ENCODE assay signal across 9 mouse cellular contexts in genomic region chr1:35879388-35880093, GRCm38 (mm10).
A peak's percentile ranks its signal among the peaks of the same experiment; 100 is the strongest.
DNase-seq lines count a peak whose midpoint lies in the region; ATAC-seq lines count a peak whose summit lies in the region.
"Had no signal": no experiment of that assay in that cellular context is flagged by ENCODE, and none has a peak within 500 bp of the region (broad histone marks: within the 10 kb centered on the region; RNA-seq: fewer than 3 reads in every experiment).

No protein-coding gene starts in this region.

- peak overlapping the region; percentile 88 for H3K27ac ChIP-seq in heart, embryonic 15.5 days
- no peak overlapping the region for H3K27ac ChIP-seq in hindbrain, embryonic 10.5 days
- H3K27ac ChIP-seq: liver, embryonic 13.5 days had no signal

- peak overlapping the region; percentile 48 for H3K4me2 ChIP-seq in heart, embryonic 15.5 days
- H3K4me2 ChIP-seq: liver, embryonic 13.5 days had no signal

- intact Hi-C loops in left cerebral cortex, postnatal 10 days (cut with DNase I) = loop anchor here (10.0 kb wide), 1 partner anchor 185 kb away; the partner anchor contains the start of gene Hs6st1

- peaks cover 35% of the 10 kb centered on the region for H3K4me1 ChIP-seq in heart, embryonic 15.5 days (replicated peaks)
- 0 out of 2 replicates have a peak, but pooled peaks cover 6% of the 10 kb centered on the region for H3K4me1 ChIP-seq in hindbrain, embryonic 10.5 days (replicated peaks)
- H3K4me1 ChIP-seq: liver, embryonic 13.5 days had no signal

- H3K9me3 ChIP-seq in heart, embryonic 15.5 days (replicated peaks) = no peaks in the 10 kb centered on the region
- H3K9me3 ChIP-seq in hindbrain, embryonic 10.5 days = no peaks in the 10 kb centered on the region
- H3K9me3 ChIP-seq: liver, embryonic 13.5 days had no signal

- H3K27me3 ChIP-seq in heart, embryonic 15.5 days = no peaks in the 10 kb centered on the region
- H3K27me3 ChIP-seq in hindbrain, embryonic 10.5 days (ENCODE audit: insufficient read depth, poor library complexity, severe bottlenecking) = no peaks in the 10 kb centered on the region
- H3K27me3 ChIP-seq: liver, embryonic 13.5 days had no signal

- H3K9ac ChIP-seq in heart, embryonic 15.5 days = peak overlapping the region; percentile 25; the same call in 1 of the 2 replicates
- H3K9ac ChIP-seq: liver, embryonic 13.5 days had no signal

- peak; percentile 22 for DNase-seq in adrenal gland, postnatal 10 days
- no peak for DNase-seq in adrenal gland, adult 8-10 months
- DNase-seq in fibroblast of lung, adult 2 months (ENCODE audit: low read depth) = peak; percentile 49
- peak; percentile 47 to 77 for DNase-seq in left cerebral cortex, postnatal 10 days (ENCODE audit: extremely low spot score in 1 of 2, low spot score in 2 of 2)
- DNase-seq in right cerebral cortex, postnatal 10 days (ENCODE audit: low spot score in 2 of 2) = peak; percentile 86 to 93
- no peak for DNase-seq in kidney, adult 18-20 months
- no peak for DNase-seq in hindbrain, embryonic 10.5 days (ENCODE audit: low spot score)
- DNase-seq: liver, embryonic 13.5 days had no signal

- WGBS in heart, embryonic 15.5 days = 26% methylated on average over 11 of the region's 11 CpGs
- whole genome bisulfite sequencing in hindbrain, embryonic 10.5 days = 86% methylated on average over 11 of the region's 11 CpGs

- no peaks in the 10 kb centered on the region for H3K36me3 ChIP-seq in heart, embryonic 15.5 days
- H3K36me3 ChIP-seq in hindbrain, embryonic 10.5 days = no peaks in the 10 kb centered on the region
- H3K36me3 ChIP-seq: liver, embryonic 13.5 days had no signal

- peak; percentile 83 for ATAC-seq in heart, embryonic 15.5 days (replicated peaks; ENCODE audit: insufficient number of reproducible peaks, insufficient read depth, low FRiP score, low read depth)

- peak overlapping the region; percentile 17; the same call in 1 of the 2 replicates for H3K4me3 ChIP-seq in heart, embryonic 15.5 days
- H3K4me3 ChIP-seq in hindbrain, embryonic 10.5 days = no peak overlapping the region
- H3K4me3 ChIP-seq: liver, embryonic 13.5 days had no signal

Comparison
In these comparisons a context has a peak if more than half of its experiments do, and no peak if none do; other contexts are left out.
1. DNase-seq: peak in adrenal gland, postnatal 10 days (single experiment), fibroblast of lung, adult 2 months (single experiment), left cerebral cortex, postnatal 10 days (2 of 2) and right cerebral cortex, postnatal 10 days (2 of 2); none in adrenal gland, adult 8-10 months (single experiment), kidney, adult 18-20 months (single experiment) and hindbrain, embryonic 10.5 days (single experiment).